Comparison of ENCODE assay signal across 11 mouse cellular contexts in genomic region chr14:101870171-101870902, GRCm38 (mm10).
DNase-seq lines count a peak whose midpoint lies in the region; ATAC-seq and TF ChIP-seq lines count a peak whose summit lies in the region.
"Had no signal": no experiment of that assay in that cellular context is flagged by ENCODE, and none has a peak within 500 bp of the region (broad histone marks: within the 10 kb centered on the region; RNA-seq: fewer than 3 reads in every experiment).

No protein-coding gene starts in this region.

- no peak overlapping the region for H3ac ChIP-seq in myocyte (ENCODE audit: control insufficient read depth, insufficient read length)

- no peaks in the 10 kb centered on the region for H3K36me3 ChIP-seq in kidney, embryonic 14.5 days (ENCODE audit: control insufficient read depth, insufficient read depth, low read length)
- H3K36me3 ChIP-seq in myocyte (ENCODE audit: control insufficient read depth, insufficient read depth), result no peaks in the 10 kb centered on the region
- H3K36me3 ChIP-seq: limb, embryonic 12.5 days; neural tube, embryonic 12.5 days had no signal

- ATAC-seq in kidney, embryonic 14.5 days (ENCODE audit: low FRiP score, low TSS enrichment), result no peak
- ATAC-seq in monocyte, adult 5-6 weeks (replicated peaks; ENCODE audit: insufficient number of reproducible peaks, low FRiP score, low TSS enrichment, poor library complexity, severe bottlenecking), result no peak
- ATAC-seq in megakaryocyte progenitor cell, adult 5-6 weeks (replicated peaks; ENCODE audit: poor library complexity), result no peak

- peaks cover 40% of the 10 kb centered on the region for H3K79me2 ChIP-seq in myocyte (ENCODE audit: control insufficient read depth, insufficient read depth)

- H3K9me3 ChIP-seq in kidney, embryonic 14.5 days (ENCODE audit: control insufficient read depth, low read length), result no peaks in the 10 kb centered on the region
- H3K9me3 ChIP-seq: limb, embryonic 12.5 days; neural tube, embryonic 12.5 days had no signal

- H3K4me1 ChIP-seq in kidney, embryonic 14.5 days (ENCODE audit: control insufficient read depth, insufficient read depth, low read length), result no peaks in the 10 kb centered on the region; the same call in 1 of the 2 replicates
- H3K4me1 ChIP-seq: limb, embryonic 12.5 days; neural tube, embryonic 12.5 days had no signal

- DNase-seq in kidney, postnatal 14 days, result peak; percentile 17
- DNase-seq in brain, adult 2 months (ENCODE audit: low read depth, low spot score), result peak; percentile 88
- DNase-seq in heart, postnatal 4 days, result peak; percentile 46
- DNase-seq in kidney, adult 11 months, result no peak
- DNase-seq: thymus, postnatal 4 days had no signal

- 74% methylated on average over 9 of the region's 9 CpGs for WGBS in kidney, embryonic 14.5 days

- H3K27ac ChIP-seq in kidney, embryonic 14.5 days (ENCODE audit: low read depth, low read length), result no peak overlapping the region
- H3K27ac ChIP-seq: limb, embryonic 12.5 days; neural tube, embryonic 12.5 days had no signal

- H3K9ac ChIP-seq in kidney, embryonic 14.5 days (ENCODE audit: low read depth, low read length), result no peak overlapping the region
- H3K9ac ChIP-seq: limb, embryonic 12.5 days; neural tube, embryonic 12.5 days had no signal

- H3K4me3 ChIP-seq in kidney, embryonic 14.5 days (ENCODE audit: low read length), result no peak overlapping the region
- H3K4me3 ChIP-seq in myocyte, result peak overlapping the region; percentile 17
- H3K4me3 ChIP-seq: limb, embryonic 12.5 days; neural tube, embryonic 12.5 days had no signal

- peak; percentile 49 for TF ChIP-seq POLR2A in myocyte (IDR thresholded peaks at IDR 0.05; ENCODE audit: insufficient read length, low read depth)

- H3K4me2 ChIP-seq in kidney, embryonic 14.5 days (replicated peaks; ENCODE audit: low read depth, low read length), result no peak overlapping the region
- peak overlapping the region; percentile 97 for H3K4me2 ChIP-seq in myocyte (ENCODE audit: low read depth)
- H3K4me2 ChIP-seq: limb, embryonic 12.5 days; neural tube, embryonic 12.5 days had no signal

- no peaks in the 10 kb centered on the region for H3K27me3 ChIP-seq in kidney, embryonic 14.5 days (ENCODE audit: control insufficient read depth, insufficient read depth, low read length)
- H3K27me3 ChIP-seq in myocyte (ENCODE audit: control insufficient read depth, insufficient read depth, insufficient read length), result no peaks in the 10 kb centered on the region
- H3K27me3 ChIP-seq: limb, embryonic 12.5 days; neural tube, embryonic 12.5 days had no signal

TF ChIP-seq in myocyte, 11 proteins besides CTCF, POLR2A, EP300 and RAD21:
- peak; percentile 8; the same call in 1 of the 2 replicates for TF ChIP-seq CEBPB (IDR thresholded peaks at IDR 0.05; ENCODE audit: insufficient read depth, poor library complexity, severe bottlenecking)
- no peak for TF ChIP-seq REST (IDR thresholded peaks at IDR 0.05; ENCODE audit: insufficient read depth, insufficient read length)
- peak; percentile 83 for TF ChIP-seq USF1 (IDR thresholded peaks at IDR 0.05; ENCODE audit: low read depth)
- TF ChIP-seq SRF (IDR thresholded peaks at IDR 0.05; ENCODE audit: control insufficient read depth, insufficient read length, low read depth), result peak; percentile 39
- no peak for TF ChIP-seq E2F4 (IDR thresholded peaks at IDR 0.05; ENCODE audit: insufficient read depth)
- peak in 2 of 3 experiments; percentile 21 to 74 for TF ChIP-seq MYOD1 (IDR thresholded peaks at IDR 0.05; ENCODE audit: control insufficient read depth in 1 of 3, insufficient read length in 2 of 3, low read depth in 2 of 3)
- TF ChIP-seq TCF3 (IDR thresholded peaks at IDR 0.05; ENCODE audit: insufficient read length, low read depth), result no peak
- peak; percentile 81 for TF ChIP-seq TCF12 (IDR thresholded peaks at IDR 0.05; ENCODE audit: insufficient read depth, poor library complexity, severe bottlenecking)
- TF ChIP-seq MYOG (IDR thresholded peaks at IDR 0.05; ENCODE audit: control insufficient read depth in 1 of 3, insufficient read depth in 1 of 3, insufficient read length in 2 of 3, low read depth in 2 of 3), result peak in 2 of 3 experiments; percentile 25 to 77
- TF ChIP-seq MAX (IDR thresholded peaks at IDR 0.05; ENCODE audit: low read depth), result peak; percentile 85
- TF ChIP-seq POLR2AphosphoS2 (IDR thresholded peaks at IDR 0.05; ENCODE audit: insufficient read length, low read depth), result peak; percentile 36
